Mouse (Mus musculus): ENCODE data around the gene Tmem151b. TPM values are rescaled to one million over a fixed set of nuclear protein-coding genes. Genes with fewer than 3 reads are reported as not detected.

Gene Tmem151b
- polyA plus RNA-seq, 1 experiment, result not detected

DNA sequence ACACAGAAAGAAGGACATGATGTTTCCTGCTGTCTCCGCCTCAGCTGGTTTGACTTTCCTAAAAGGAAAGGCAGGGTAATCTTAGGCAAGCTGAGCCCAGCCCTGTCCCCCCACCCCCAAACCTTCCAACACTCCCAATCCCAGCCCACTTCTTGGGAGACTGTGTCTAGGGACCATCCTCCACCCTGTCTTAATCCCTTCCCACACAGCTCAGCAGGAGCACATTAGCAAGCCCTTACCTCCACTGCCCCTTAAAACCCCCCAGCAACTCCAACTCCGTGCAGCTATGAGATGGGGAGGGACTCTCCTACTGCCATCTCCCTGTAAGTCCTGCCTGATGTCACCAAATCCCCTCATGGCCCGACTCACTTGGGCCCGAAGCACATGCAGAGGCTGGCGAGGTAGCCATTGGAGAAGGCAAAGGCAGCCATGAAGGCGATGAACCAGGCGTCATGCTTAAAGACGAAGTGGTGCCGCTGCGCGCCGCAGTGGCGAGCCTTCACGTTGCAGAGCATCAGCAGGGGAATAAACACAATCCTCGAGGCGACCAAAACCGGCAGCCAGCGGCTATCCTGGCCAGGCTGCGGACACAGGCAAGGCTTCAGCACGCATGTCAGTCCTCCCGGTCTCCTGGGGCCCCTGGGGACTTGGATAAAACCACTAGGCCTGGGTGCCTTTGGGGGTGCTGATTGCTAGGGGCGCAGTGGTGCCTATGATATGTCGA lies 36.4 kb upstream of the Tmem151b start:
- H3K4me1 ChIP-seq (ENCODE audit: control insufficient read depth), result peaks cover 87% of the 10 kb centered on the region
- H3K4me3 ChIP-seq (replicated peaks), result no peak overlapping the region
- H3K9me3 ChIP-seq (ENCODE audit: control insufficient read depth, low read length), result peaks cover 16% of the 10 kb centered on the region
- H3K27me3 ChIP-seq (ENCODE audit: control insufficient read depth), result no peaks in the 10 kb centered on the region; the same call in 1 of the 2 replicates
- TF ChIP-seq GATA1 (IDR thresholded peaks at IDR 0.05; ENCODE audit: low read length) (no peak), TAL1 (IDR thresholded peaks at IDR 0.05; ENCODE audit: low read length) (no peak)
- H3K36me3 ChIP-seq (ENCODE audit: control insufficient read depth), result peaks cover 81% of the 10 kb centered on the region

DNA sequence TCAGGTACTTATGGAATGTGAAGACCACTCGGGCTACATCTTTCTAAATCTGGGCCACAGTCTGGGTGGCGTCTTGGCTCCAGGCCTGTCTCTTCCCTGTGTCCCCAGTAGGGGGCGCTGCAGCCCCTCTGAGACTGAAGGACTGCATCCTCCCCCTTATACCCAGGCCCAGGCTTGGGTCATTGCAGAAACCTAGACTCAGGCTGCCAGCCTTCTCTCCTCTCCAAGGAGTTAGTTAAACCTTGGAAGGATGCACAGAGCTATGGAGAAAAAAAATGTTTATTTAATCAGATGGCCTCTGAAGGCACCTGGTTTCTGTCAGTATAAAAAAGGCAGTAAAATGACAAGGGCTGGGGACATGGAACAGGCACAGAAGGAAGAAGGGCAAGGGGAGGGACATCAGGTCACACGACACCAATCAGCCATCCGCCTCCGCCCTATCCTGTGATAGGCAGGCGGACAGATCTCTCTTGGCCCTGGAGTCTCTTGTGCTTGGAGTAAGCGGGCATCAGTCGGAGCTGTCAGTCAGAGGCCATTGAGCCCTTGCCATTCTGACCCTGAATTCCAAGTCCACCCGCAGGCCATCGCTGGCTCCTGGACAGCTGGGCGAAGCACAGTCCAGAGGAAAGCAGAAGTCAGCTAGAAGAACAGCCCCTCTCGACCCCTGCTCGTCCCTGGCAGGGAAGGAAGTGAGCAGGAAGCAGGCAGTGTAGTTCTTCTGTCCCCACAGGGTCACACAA lies 35.6 kb upstream of the Tmem151b start:
- Histone ChIP-seq H3K36me3 (ENCODE audit: control insufficient read depth) (peaks cover 74% of the 10 kb centered on the region), H3K9me3 (ENCODE audit: control insufficient read depth, low read length) (peaks cover 16% of the 10 kb centered on the region), H3K27me3 (ENCODE audit: control insufficient read depth) (no peaks in the 10 kb centered on the region; the same call in 1 of the 2 replicates), H3K4me1 (ENCODE audit: control insufficient read depth) (peaks cover 84% of the 10 kb centered on the region), H3K4me3 (replicated peaks) (no peak overlapping the region)
- TF ChIP-seq GATA1 (IDR thresholded peaks at IDR 0.05; ENCODE audit: low read length) (no peak), TAL1 (IDR thresholded peaks at IDR 0.05; ENCODE audit: low read length) (no peak)

DNA sequence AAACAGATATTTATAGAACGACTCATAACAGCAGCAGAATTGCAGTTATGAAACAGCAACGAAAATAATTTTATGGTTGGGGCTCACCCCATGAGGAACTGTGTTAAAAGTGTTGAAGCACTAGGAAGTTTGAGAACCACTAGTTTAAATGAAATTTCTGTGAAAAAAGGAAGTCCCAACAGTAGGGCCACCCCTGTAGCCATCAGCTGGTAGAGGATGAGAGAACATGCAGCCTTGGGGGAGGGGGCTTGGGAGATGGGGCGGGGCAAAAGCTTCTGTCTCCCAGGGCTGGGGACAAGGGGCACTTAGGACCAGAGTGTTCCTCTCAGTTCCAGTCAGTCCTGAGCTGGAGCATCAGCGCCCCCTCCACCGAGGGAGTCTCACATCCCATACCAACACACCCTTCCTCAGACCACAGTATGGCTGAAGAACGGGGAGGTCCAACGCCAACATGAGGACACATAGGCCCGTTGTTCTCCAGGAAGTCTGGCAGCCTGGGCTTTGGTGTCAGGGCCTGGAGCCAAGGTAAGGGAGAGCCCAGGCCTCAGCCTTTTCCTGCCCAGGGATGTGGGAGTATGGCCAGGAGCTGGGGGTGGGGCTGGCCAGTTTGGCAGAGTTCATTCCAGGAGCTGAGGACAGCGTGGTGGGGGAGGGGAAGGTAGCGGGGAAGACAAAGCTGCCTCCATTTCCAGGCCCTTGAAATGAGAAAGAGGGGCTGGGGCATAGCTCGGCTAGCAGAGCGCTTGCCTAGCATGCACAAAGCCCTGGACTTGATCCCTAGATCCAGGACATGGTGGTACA lies 34.8 kb upstream of the Tmem151b start:
- TF ChIP-seq GATA1 (IDR thresholded peaks at IDR 0.05; ENCODE audit: low read length) (no peak), TAL1 (IDR thresholded peaks at IDR 0.05; ENCODE audit: low read length) (no peak)
- Histone ChIP-seq H3K9me3 (ENCODE audit: control insufficient read depth, low read length) (peaks cover 16% of the 10 kb centered on the region), H3K4me3 (replicated peaks) (no peak overlapping the region), H3K4me1 (ENCODE audit: control insufficient read depth) (peaks cover 84% of the 10 kb centered on the region), H3K27me3 (ENCODE audit: control insufficient read depth) (no peaks in the 10 kb centered on the region; the same call in 1 of the 2 replicates), H3K36me3 (ENCODE audit: control insufficient read depth) (peaks cover 65% of the 10 kb centered on the region)

GRCm38 (mm10) chr17:45582715-45583355 lies 33.4 kb upstream of the Tmem151b start:
- no peaks in the 10 kb centered on the region; the same call in 1 of the 2 replicates for H3K27me3 ChIP-seq (ENCODE audit: control insufficient read depth)
- TF ChIP-seq GATA1 (IDR thresholded peaks at IDR 0.05; ENCODE audit: low read length), result no peak
- no peak for TF ChIP-seq TAL1 (IDR thresholded peaks at IDR 0.05; ENCODE audit: low read length)
- H3K9me3 ChIP-seq (ENCODE audit: control insufficient read depth, low read length), result peaks cover 10% of the 10 kb centered on the region
- H3K4me1 ChIP-seq (ENCODE audit: control insufficient read depth), result peaks cover 79% of the 10 kb centered on the region
- H3K36me3 ChIP-seq (ENCODE audit: control insufficient read depth), result peaks cover 51% of the 10 kb centered on the region
- peak overlapping the region; percentile 25 for H3K4me3 ChIP-seq (replicated peaks)

GRCm38 (mm10) chr17:45582188-45582587 lies 32.7 kb upstream of the Tmem151b start:
- Histone ChIP-seq H3K27me3 (ENCODE audit: control insufficient read depth) (no peaks in the 10 kb centered on the region; the same call in 1 of the 2 replicates), H3K36me3 (ENCODE audit: control insufficient read depth) (peaks cover 44% of the 10 kb centered on the region), H3K4me1 (ENCODE audit: control insufficient read depth) (peaks cover 79% of the 10 kb centered on the region), H3K4me3 (replicated peaks) (peak overlapping the region; percentile 25), H3K9me3 (ENCODE audit: control insufficient read depth, low read length) (peaks cover 9% of the 10 kb centered on the region)
- TF ChIP-seq TAL1 (IDR thresholded peaks at IDR 0.05; ENCODE audit: low read length), result peak; percentile 24; the same call in 1 of the 3 replicates
- TF ChIP-seq GATA1 (IDR thresholded peaks at IDR 0.05; ENCODE audit: low read length), result peak; percentile 58

- peaks cover 75% of the 10 kb centered on the region for H3K4me1 ChIP-seq (ENCODE audit: control insufficient read depth)
- TF ChIP-seq TAL1 (IDR thresholded peaks at IDR 0.05; ENCODE audit: low read length) (no peak), GATA1 (IDR thresholded peaks at IDR 0.05; ENCODE audit: low read length) (no peak)
- peaks cover 3% of the 10 kb centered on the region for H3K9me3 ChIP-seq (ENCODE audit: control insufficient read depth, low read length)
- no peaks in the 10 kb centered on the region for H3K27me3 ChIP-seq (ENCODE audit: control insufficient read depth)
- H3K36me3 ChIP-seq (ENCODE audit: control insufficient read depth), result peaks cover 38% of the 10 kb centered on the region
- H3K4me3 ChIP-seq (replicated peaks), result peak overlapping the region; percentile 19
These were observed 32.1 kb upstream of the Tmem151b start for GRCm38 (mm10) chr17:45581567-45581983.

DNA sequence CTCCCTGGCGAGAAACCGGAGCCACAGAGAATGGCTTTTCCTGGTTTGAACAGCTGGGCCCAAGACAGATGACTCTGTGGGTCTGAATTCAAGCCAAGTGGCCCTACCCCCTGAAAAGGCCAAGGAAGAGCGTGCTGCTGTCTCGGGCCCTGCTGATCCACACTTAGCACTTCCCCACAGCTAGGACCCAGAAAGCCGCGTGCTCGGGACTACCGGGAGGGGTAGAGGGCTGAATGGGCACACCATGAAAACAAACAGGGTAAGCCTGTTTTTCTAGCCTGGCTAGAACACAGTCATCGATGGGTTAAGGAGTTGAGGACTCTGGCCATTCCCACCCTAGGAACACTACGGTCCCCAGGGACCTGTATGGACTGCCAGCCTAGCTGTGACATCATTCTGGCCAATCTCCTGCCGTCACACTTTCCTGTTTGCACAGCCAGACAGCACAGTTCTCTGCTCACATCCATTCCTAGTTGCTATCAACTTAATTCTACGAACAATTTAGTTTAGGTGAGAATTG lies 31.5 kb upstream of the Tmem151b start:
- Histone ChIP-seq H3K9me3 (ENCODE audit: control insufficient read depth, low read length) (no peaks in the 10 kb centered on the region), H3K4me1 (ENCODE audit: control insufficient read depth) (peaks cover 69% of the 10 kb centered on the region), H3K4me3 (replicated peaks) (no peak overlapping the region), H3K27me3 (ENCODE audit: control insufficient read depth) (no peaks in the 10 kb centered on the region), H3K36me3 (ENCODE audit: control insufficient read depth) (peaks cover 33% of the 10 kb centered on the region)
- TF ChIP-seq GATA1 (IDR thresholded peaks at IDR 0.05; ENCODE audit: low read length), result no peak
- no peak for TF ChIP-seq TAL1 (IDR thresholded peaks at IDR 0.05; ENCODE audit: low read length)

DNA sequence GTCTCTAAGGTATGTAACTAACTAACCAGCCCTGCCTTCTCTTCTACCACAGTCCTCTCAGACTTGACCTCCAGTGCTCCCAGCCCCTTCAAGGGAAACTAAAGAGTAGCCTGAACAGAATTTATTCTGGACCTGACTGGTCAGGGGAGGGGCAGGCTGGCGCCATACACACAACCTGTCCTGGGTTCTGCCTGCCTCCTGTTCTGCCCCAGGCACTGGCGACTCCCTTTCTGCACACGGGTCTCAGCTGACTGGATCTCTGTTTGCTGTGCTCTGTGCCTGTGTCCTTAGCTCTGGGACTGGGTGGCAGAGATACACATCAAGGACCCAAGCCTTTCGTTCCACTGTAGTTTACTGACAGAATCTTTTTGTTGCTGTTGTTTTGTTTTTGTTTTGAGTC lies 30.1 kb upstream of the Tmem151b start:
- Histone ChIP-seq H3K27me3 (ENCODE audit: control insufficient read depth) (no peaks in the 10 kb centered on the region), H3K4me3 (replicated peaks) (no peak overlapping the region), H3K4me1 (ENCODE audit: control insufficient read depth) (peaks cover 63% of the 10 kb centered on the region), H3K36me3 (ENCODE audit: control insufficient read depth) (peaks cover 18% of the 10 kb centered on the region), H3K9me3 (ENCODE audit: control insufficient read depth, low read length) (no peaks in the 10 kb centered on the region)
- TF ChIP-seq TAL1 (IDR thresholded peaks at IDR 0.05; ENCODE audit: low read length) (no peak), GATA1 (IDR thresholded peaks at IDR 0.05; ENCODE audit: low read length) (no peak)

Measured in erythroblast, embryonic 14.5 days (primary cell).